Mouse (Mus musculus) hindbrain, embryonic 11.5 days (tissue): ENCODE data around the gene Gm20388. TPM values are rescaled to one million over a fixed set of nuclear protein-coding genes. Genes with fewer than 3 reads are reported as not detected.

Source experiments
- ATAC-seq: fragments of 200-750 bp; cut with Nextera tagmentation; 2 replicates; pipeline ENCODE4 v1.8.0; 2017; ENCODE audit warnings: mild to moderate bottlenecking, moderate TSS enrichment, moderate library complexity; ENCODE audit not compliant: low FRiP score
- DNase-seq: peaks from one replicate; pipeline ENCODE4 v3.0.0-alpha.2; 2015; ENCODE audit warnings: low spot score
- H3K27ac ChIP-seq: fragments of 300-500 bp; sonication (generic); 2 replicates; pipeline ENCODE4 v1.5.1; 2014; ENCODE audit warnings: mild to moderate bottlenecking, low read depth, low read length
- H3K27me3 ChIP-seq: fragments of 300-500 bp; sonication (generic); 2 replicates; pipeline ENCODE4 v1.6.1; 2014; ENCODE audit warnings: mild to moderate bottlenecking, low read length, moderate library complexity, mixed read lengths; ENCODE audit not compliant: control insufficient read depth, insufficient read depth
- H3K36me3 ChIP-seq: fragments of 300-500 bp; sonication (generic); 2 replicates; pipeline ENCODE4 v1.6.1; 2014; ENCODE audit warnings: mild to moderate bottlenecking, low read length, moderate library complexity, mixed read lengths; ENCODE audit not compliant: control insufficient read depth, insufficient read depth
- H3K4me1 ChIP-seq: fragments of 300-500 bp; sonication (generic); replicated peaks from 2 replicates; pipeline ENCODE4 v1.6.1; 2014; ENCODE audit warnings: low read length, mixed read lengths; ENCODE audit not compliant: control insufficient read depth, insufficient read depth
- H3K4me2 ChIP-seq: fragments of 300-500 bp; sonication (generic); replicated peaks from 2 replicates; pipeline ENCODE4 v1.6.1; 2014; ENCODE audit warnings: mild to moderate bottlenecking, low read depth, low read length
- H3K4me3 ChIP-seq: fragments of 300-500 bp; sonication (generic); 2 replicates; pipeline ENCODE4 v1.5.1; 2014; ENCODE audit warnings: low read depth, low read length
- H3K9ac ChIP-seq: fragments of 300-500 bp; sonication (generic); 2 replicates; pipeline ENCODE4 v1.6.1; 2014; ENCODE audit warnings: low read depth, low read length
- H3K9me3 ChIP-seq: fragments of 300-500 bp; sonication (generic); 2 replicates; pipeline ENCODE4 v1.6.1; 2016; ENCODE audit warnings: low read length; ENCODE audit not compliant: control insufficient read depth
- WGBS: fragments of 180-500 bp; shearing (Covaris S2); extraction: QIAGEN DNeasy Blood & Tissue Kit; methylation state at CpG from one replicate; pipeline ENCODE4 v1.1.7; 2014; 5-methylcytosine and 5-hydroxymethylcytosine counted together
- polyA plus RNA-seq: library from polyadenylated mRNA; unstranded; fragments of >200 nt; fragmentation: Nextera tagmentation; extraction: Ambion mirVana; gene quantifications from 2 replicates; pipeline ENCODE4 v1.2.1, GENCODE M21; 2014

Gene Gm20388
- polyA plus RNA-seq, 1 experiment from 2014 or later: 11.8 TPM

DNA sequence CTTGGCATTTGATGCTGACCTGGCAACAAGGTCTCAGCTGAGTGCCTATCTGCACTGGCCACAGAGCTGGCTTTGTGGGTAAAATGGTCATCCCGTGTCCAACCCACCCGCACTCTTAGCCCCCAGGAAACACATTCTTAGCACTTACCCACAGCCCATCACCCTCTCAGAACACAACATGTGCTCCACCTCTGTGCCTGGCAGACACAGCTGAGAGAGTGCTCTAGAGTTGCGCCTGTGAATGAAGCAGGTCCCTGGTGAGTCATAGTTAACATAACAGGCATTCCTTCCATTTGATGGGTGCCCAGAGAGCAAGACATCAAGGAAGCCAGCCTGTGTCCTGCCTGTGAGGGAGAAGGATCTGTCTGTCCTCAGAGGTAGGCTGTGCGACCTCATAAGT, 2276.6 kb downstream of the Gm20388 start:
- Histone ChIP-seq H3K4me2 (no peak overlapping the region), H3K27ac (no peak overlapping the region), H3K9ac (no peak overlapping the region), H3K36me3 (no peaks in the 10 kb centered on the region), H3K27me3 (no peaks in the 10 kb centered on the region), H3K4me1 (no peaks in the 10 kb centered on the region), H3K4me3 (no peak overlapping the region), H3K9me3 (no peaks in the 10 kb centered on the region)
- DNase-seq: no peak
- 87% methylated on average over 4 of the region's 4 CpGs for WGBS
- no peak for ATAC-seq

DNA sequence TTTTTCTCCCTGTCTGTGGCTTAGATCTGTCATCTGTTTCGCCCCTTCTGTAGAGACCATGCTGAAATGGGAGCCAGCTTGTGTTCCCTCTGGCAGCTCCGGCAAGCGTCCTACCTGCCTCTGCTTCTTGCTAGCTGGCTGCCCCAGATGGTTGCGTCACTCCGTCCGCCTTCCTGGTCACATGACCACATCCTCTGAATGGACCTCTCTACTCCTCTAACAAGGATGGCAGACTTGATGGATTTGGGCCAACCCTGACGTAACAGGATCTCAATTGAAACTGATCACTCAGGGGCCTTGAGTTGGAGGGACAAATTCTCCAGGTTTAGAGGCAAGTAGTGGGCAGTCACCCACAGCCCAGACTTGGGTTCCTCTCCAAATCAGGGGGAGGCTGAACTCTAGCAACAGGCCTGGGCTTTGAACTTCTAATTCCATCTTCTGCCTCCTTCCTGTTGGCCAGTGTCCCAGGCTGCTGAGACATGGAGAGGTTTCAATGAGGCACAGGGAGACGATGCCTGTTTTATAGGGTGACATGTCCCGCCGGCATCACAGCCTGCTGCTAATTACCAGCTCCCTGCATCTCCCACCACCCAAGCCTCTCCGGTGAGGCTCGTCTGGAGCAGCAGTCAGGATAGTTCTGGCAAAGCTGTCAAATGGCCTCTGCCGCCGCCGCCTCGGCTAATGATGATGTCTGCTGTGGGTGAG, 2279.9 kb downstream of the Gm20388 start:
- H3K4me1 ChIP-seq: no peaks in the 10 kb centered on the region
- 70% methylated on average over 16 of the region's 16 CpGs for WGBS
- ATAC-seq (no peak), DNase-seq (no peak)
- no peaks in the 10 kb centered on the region for H3K36me3 ChIP-seq
- H3K27me3 ChIP-seq: no peaks in the 10 kb centered on the region
- H3K9me3 ChIP-seq: no peaks in the 10 kb centered on the region
- no peak overlapping the region for H3K27ac ChIP-seq
- no peak overlapping the region for H3K4me2 ChIP-seq
- H3K4me3 ChIP-seq: no peak overlapping the region
- no peak overlapping the region for H3K9ac ChIP-seq

- Histone ChIP-seq H3K4me2 (no peak overlapping the region), H3K9ac (no peak overlapping the region), H3K4me3 (no peak overlapping the region), H3K27me3 (no peaks in the 10 kb centered on the region), H3K36me3 (no peaks in the 10 kb centered on the region), H3K9me3 (no peaks in the 10 kb centered on the region), H3K27ac (no peak overlapping the region), H3K4me1 (no peaks in the 10 kb centered on the region)
- no peak for DNase-seq
- no peak for ATAC-seq
- WGBS: 80% methylated on average over 8 of the region's 8 CpGs
Observed at GRCm38 (mm10) chr8:122191054-122191376, 2280.4 kb downstream of the Gm20388 start.

DNA sequence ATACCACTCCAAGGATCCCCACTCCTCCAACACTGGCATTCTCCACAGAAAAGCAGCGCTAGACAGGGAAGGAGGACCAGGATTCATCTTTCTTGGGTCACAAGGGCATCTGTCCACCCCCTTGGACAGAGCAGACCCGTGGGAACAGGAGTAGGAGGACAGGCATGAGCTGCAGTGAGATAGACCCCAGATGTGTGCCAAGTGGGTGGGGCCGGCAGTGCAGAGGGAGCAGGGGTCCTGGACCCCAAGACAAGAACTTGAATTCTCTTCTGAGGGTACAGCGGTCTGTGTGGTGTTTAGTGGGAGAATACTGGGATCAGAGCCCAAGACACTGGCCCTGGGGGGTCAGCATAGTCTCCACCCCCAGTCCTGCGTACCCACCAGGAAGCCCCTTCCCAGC, 2282.1 kb downstream of the Gm20388 start:
- no peak overlapping the region for H3K9ac ChIP-seq
- whole genome bisulfite sequencing: 84% methylated on average over 5 of the region's 5 CpGs
- H3K27ac ChIP-seq: no peak overlapping the region
- H3K4me1 ChIP-seq: no peaks in the 10 kb centered on the region
- no peak overlapping the region for H3K4me3 ChIP-seq
- ATAC-seq: no peak
- no peak overlapping the region for H3K4me2 ChIP-seq
- H3K36me3 ChIP-seq: no peaks in the 10 kb centered on the region
- no peaks in the 10 kb centered on the region for H3K27me3 ChIP-seq
- H3K9me3 ChIP-seq: no peaks in the 10 kb centered on the region
- DNase-seq: no peak

- no peaks in the 10 kb centered on the region for H3K27me3 ChIP-seq
- ATAC-seq (no peak), DNase-seq (no peak)
- no peaks in the 10 kb centered on the region for H3K9me3 ChIP-seq
- no peak overlapping the region for H3K9ac ChIP-seq
- H3K4me1 ChIP-seq: no peaks in the 10 kb centered on the region
- H3K27ac ChIP-seq: no peak overlapping the region
- H3K4me3 ChIP-seq: no peak overlapping the region
- 72% methylated on average over 11 of the region's 11 CpGs for WGBS
- no peak overlapping the region for H3K4me2 ChIP-seq
- H3K36me3 ChIP-seq: no peaks in the 10 kb centered on the region
Observed at GRCm38 (mm10) chr8:122193521-122193920, 2282.9 kb downstream of the Gm20388 start.

DNA sequence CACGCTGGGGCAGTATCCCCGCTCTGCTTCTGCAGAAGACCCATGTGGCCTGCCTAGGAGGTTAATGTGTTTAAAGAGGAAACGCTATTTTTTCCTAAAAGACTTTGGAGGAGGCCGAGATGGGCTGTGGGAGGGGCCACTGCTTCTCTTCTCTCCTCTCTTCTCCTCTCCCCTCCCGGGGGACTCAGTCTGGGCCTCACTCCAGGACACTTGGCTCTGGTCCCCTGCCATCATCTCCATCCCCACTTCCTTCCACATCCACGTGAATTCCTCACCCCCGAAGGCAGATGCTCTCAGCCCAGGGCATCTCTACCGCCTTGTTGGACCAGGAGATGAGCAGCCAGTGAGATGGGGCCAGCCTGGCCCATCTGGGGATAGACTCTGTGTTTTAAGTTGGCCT, 2283.8 kb downstream of the Gm20388 start:
- no peaks in the 10 kb centered on the region for H3K27me3 ChIP-seq
- H3K9me3 ChIP-seq: no peaks in the 10 kb centered on the region
- H3K36me3 ChIP-seq: no peaks in the 10 kb centered on the region
- H3K4me2 ChIP-seq: no peak overlapping the region
- DNase-seq (no peak), ATAC-seq (no peak)
- no peak overlapping the region for H3K27ac ChIP-seq
- no peak overlapping the region for H3K9ac ChIP-seq
- H3K4me3 ChIP-seq: no peak overlapping the region
- 81% methylated on average over 8 of the region's 8 CpGs for WGBS
- H3K4me1 ChIP-seq: no peaks in the 10 kb centered on the region

DNA sequence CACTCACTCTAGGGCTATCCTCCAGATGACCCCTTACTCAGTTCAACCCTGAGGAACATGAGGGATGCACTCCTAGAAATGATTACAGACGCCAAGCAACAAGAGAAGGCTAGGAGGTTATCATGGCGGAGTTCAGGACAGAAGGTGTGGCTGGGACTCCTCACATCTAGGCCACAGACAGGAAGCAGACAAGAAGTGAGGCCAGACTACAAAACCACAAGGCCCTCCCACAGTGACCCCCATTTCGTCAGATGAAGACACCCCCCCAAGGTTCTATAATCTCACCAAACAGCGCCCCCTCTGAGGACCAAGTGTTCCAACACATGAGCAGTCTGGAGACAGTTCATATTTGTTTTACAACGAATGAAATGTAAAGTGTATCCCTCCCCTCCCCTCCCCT, 2286.7 kb downstream of the Gm20388 start:
- Histone ChIP-seq H3K4me1 (no peaks in the 10 kb centered on the region), H3K9ac (no peak overlapping the region), H3K27me3 (no peaks in the 10 kb centered on the region), H3K27ac (no peak overlapping the region), H3K9me3 (no peaks in the 10 kb centered on the region), H3K4me3 (no peak overlapping the region), H3K36me3 (no peaks in the 10 kb centered on the region), H3K4me2 (no peak overlapping the region)
- ATAC-seq: no peak
- DNase-seq: no peak
- WGBS: 70% methylated on average over 5 of the region's 5 CpGs

DNA sequence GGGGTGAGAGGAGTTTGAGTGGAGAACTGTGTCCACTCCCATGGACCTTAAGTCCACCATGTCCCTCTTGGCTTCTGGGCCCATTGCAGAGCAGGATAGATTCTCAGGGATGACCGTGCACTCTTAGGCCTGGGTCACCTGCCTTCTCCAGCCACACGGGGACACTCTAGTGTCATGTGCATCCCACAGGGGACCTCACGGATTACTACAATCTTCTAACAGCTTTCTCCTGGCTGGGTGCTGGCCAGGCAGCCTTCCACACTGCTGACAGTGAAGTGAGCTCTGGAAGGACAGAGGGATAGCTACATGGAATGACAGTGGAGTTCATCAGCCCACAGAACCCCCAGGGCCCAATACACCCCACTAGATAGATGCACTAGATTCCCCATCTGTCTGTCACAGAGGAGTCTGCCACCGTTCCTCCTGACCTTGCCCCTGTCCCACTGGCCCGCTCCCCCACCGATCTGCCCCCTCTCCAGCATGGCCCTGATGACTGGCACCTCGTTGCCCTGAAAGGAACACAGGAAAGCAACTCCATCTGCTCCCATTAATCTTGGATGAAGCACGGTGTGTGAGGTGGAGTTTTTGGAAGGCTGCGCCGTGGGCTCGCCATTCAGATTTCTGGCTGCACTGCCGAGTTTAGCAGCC, 2287.9 kb downstream of the Gm20388 start:
- no peak overlapping the region for H3K4me2 ChIP-seq

GRCm38 (mm10) chr8:122199191-122199590, 2288.6 kb downstream of the Gm20388 start:
- no peak overlapping the region for H3K4me2 ChIP-seq
- H3K4me3 ChIP-seq: no peak overlapping the region
- no peaks in the 10 kb centered on the region for H3K36me3 ChIP-seq
- WGBS: 84% methylated on average over 9 of the region's 9 CpGs
- H3K27ac ChIP-seq: no peak overlapping the region
- ATAC-seq (no peak), DNase-seq (no peak)
- no peak overlapping the region for H3K9ac ChIP-seq
- H3K27me3 ChIP-seq: no peaks in the 10 kb centered on the region
- no peaks in the 10 kb centered on the region for H3K4me1 ChIP-seq
- H3K9me3 ChIP-seq: no peaks in the 10 kb centered on the region

More for the DNA sequence above, 2287.9 kb downstream of the Gm20388 start:
- no peaks in the 10 kb centered on the region for H3K36me3 ChIP-seq
- no peaks in the 10 kb centered on the region for H3K9me3 ChIP-seq
- DNase-seq (no peak), ATAC-seq (no peak)
- no peak overlapping the region for H3K27ac ChIP-seq
- H3K4me3 ChIP-seq: no peak overlapping the region
- 82% methylated on average over 12 of the region's 12 CpGs for WGBS
- H3K9ac ChIP-seq: no peak overlapping the region
- H3K27me3 ChIP-seq: no peaks in the 10 kb centered on the region
- no peaks in the 10 kb centered on the region for H3K4me1 ChIP-seq
